Mouse (Mus musculus) right cerebral cortex, postnatal 36 days (tissue): ENCODE data around the gene Gm43302.
"Not testable (repeated sequence)": the region's sequence is repeated elsewhere in the genome, so short reads cannot be mapped to it uniquely, and the experiment has no call there.

ENCODE experiments used
- DNase-seq, 2 experiments: peaks; one replicate each; pipeline ENCODE4 v3.0.0; 2022; ENCODE audit warnings: low spot score in 2 of 2, mixed read lengths in 1 of 2

Gene Gm43302

GRCm38 (mm10) chr5:105293226-105294165, at the start of gene Gm43302, which contains the start of gene Gbp6:
Gene Gm43302 (minus strand): TSS chr5:105293695.
Gene Gbp6 (minus strand): TSS chr5:105293698.
- not testable (repeated sequence) for DNase-seq

- no peak for DNase-seq
Observed at GRCm38 (mm10) chr5:105341281-105341680, 47.8 kb upstream of the Gm43302 start.

- no peak for DNase-seq
Observed at GRCm38 (mm10) chr5:105322543-105322942, 29.0 kb upstream of the Gm43302 start.

- no peak for DNase-seq
Observed at GRCm38 (mm10) chr5:105310941-105311340, 17.4 kb upstream of the Gm43302 start.

- not testable (repeated sequence) for DNase-seq
Observed at GRCm38 (mm10) chr5:105309148-105309547, 15.7 kb upstream of the Gm43302 start.

- not testable (repeated sequence) for DNase-seq
Observed at GRCm38 (mm10) chr5:105306946-105307345, 13.5 kb upstream of the Gm43302 start.

- DNase-seq = no peak
Observed at GRCm38 (mm10) chr5:105306159-105306581, 12.7 kb upstream of the Gm43302 start.

GRCm38 (mm10) chr5:105305671-105306070, 12.2 kb upstream of the Gm43302 start:
- DNase-seq = not testable (repeated sequence)

- no peak for DNase-seq
Observed at GRCm38 (mm10) chr5:105301963-105302362, 8.5 kb upstream of the Gm43302 start.

GRCm38 (mm10) chr5:105301531-105301930, 8.0 kb upstream of the Gm43302 start:
- no peak for DNase-seq

- no peak for DNase-seq
Observed at GRCm38 (mm10) chr5:105295746-105296145, 2.3 kb upstream of the Gm43302 start.

- no peak for DNase-seq
Observed at GRCm38 (mm10) chr5:105292492-105292891, 1.0 kb downstream of the Gm43302 start.

GRCm38 (mm10) chr5:105290921-105291320, 2.6 kb downstream of the Gm43302 start:
- DNase-seq = not testable (repeated sequence)

GRCm38 (mm10) chr5:105260673-105261072, 32.8 kb downstream of the Gm43302 start:
- not testable (repeated sequence) for DNase-seq

- no peak for DNase-seq
Observed at GRCm38 (mm10) chr5:105252491-105252890, 41.0 kb downstream of the Gm43302 start.

- DNase-seq = not testable (repeated sequence)
Observed at GRCm38 (mm10) chr5:105244741-105245140, 48.8 kb downstream of the Gm43302 start.

- DNase-seq = not testable (repeated sequence)
Observed at GRCm38 (mm10) chr5:105240982-105241381, 52.5 kb downstream of the Gm43302 start.

- DNase-seq = not testable (repeated sequence)
Observed at GRCm38 (mm10) chr5:105239483-105240047, 53.9 kb downstream of the Gm43302 start, which contains the start of gene Gbp10. Gene Gbp10 (minus strand): TSS chr5:105239533.

GRCm38 (mm10) chr5:105238402-105238801, 55.1 kb downstream of the Gm43302 start:
- not testable (repeated sequence) for DNase-seq

- DNase-seq = not testable (repeated sequence)
Observed at GRCm38 (mm10) chr5:105236040-105236439, 57.5 kb downstream of the Gm43302 start.

GRCm38 (mm10) chr5:105208957-105209356, 84.5 kb downstream of the Gm43302 start:
- not testable (repeated sequence) for DNase-seq

GRCm38 (mm10) chr5:105200791-105201355, 92.6 kb downstream of the Gm43302 start:
- not testable (repeated sequence) for DNase-seq
